Mouse (Mus musculus) bone marrow, adult 2 months (tissue): Measurements from ENCODE around the gene Tpt1.

Source experiments
- CTCF ChIP-seq: fragments of 200-500 bp; IDR thresholded peaks from 2 replicates; pipeline ENCODE4 v1.5.1; 2011; ENCODE audit warnings: low read length, control low read depth; ENCODE audit not compliant: control insufficient read depth, insufficient read depth
- POLR2A ChIP-seq: fragments of 200-500 bp; IDR thresholded peaks from 2 replicates; pipeline ENCODE4 v1.6.1; 2011; ENCODE audit warnings: low read depth, mild to moderate bottlenecking, control low read depth, low read length, borderline replicate concordance; ENCODE audit not compliant: control insufficient read depth

- TF ChIP-seq POLR2A (0 out of 2 replicates have a peak, but pooled peaks have one; percentile 21), CTCF (peak; percentile 94)
These were observed 15.8 kb upstream of the Tpt1 start for GRCm38 (mm10) chr14:75828866-75829806.
